Mouse (Mus musculus) midbrain, postnatal 0 days (tissue): ENCODE results near the gene Sorcs1. TPM values are rescaled to one million over a fixed set of nuclear protein-coding genes. Genes with fewer than 3 reads are reported as not detected.

Experiments
- ATAC-seq: fragments of 200-750 bp; cut with Nextera tagmentation; 2 replicates; pipeline ENCODE4 v1.8.0; 2017; ENCODE audit warnings: moderate number of reproducible peaks, mild to moderate bottlenecking, moderate TSS enrichment, moderate library complexity; ENCODE audit not compliant: low FRiP score
- DNase-seq: peaks from one replicate; pipeline ENCODE4 v3.0.0-alpha.2; 2015; ENCODE audit warnings: low spot score
- H3K27ac ChIP-seq: fragments of 300-500 bp; sonication (generic); 2 replicates; pipeline ENCODE4 v1.5.1; 2014; ENCODE audit warnings: low read depth, mild to moderate bottlenecking, low read length, mixed read lengths
- H3K27me3 ChIP-seq: fragments of 300-500 bp; sonication (generic); 2 replicates; pipeline ENCODE4 v1.6.1; 2014; ENCODE audit warnings: low read length, control low read depth, mixed read lengths; ENCODE audit not compliant: insufficient read depth
- H3K36me3 ChIP-seq: fragments of 300-500 bp; sonication (generic); 2 replicates; pipeline ENCODE4 v1.6.1; 2014; ENCODE audit warnings: low read length, control low read depth, mixed read lengths; ENCODE audit not compliant: insufficient read depth
- H3K4me1 ChIP-seq: fragments of 300-500 bp; sonication (generic); 2 replicates; pipeline ENCODE4 v1.6.1; 2014; ENCODE audit warnings: mild to moderate bottlenecking, control low read depth, antibody characterized with exemption, low read length, mixed read lengths; ENCODE audit not compliant: insufficient read depth
- H3K4me2 ChIP-seq: fragments of 300-500 bp; sonication (generic); 2 replicates; pipeline ENCODE4 v1.6.1; 2014; ENCODE audit warnings: low read depth, mild to moderate bottlenecking, low read length, mixed read lengths; ENCODE audit not compliant: poor library complexity, severe bottlenecking
- H3K4me3 ChIP-seq: fragments of 300-500 bp; sonication (generic); 2 replicates; pipeline ENCODE4 v1.5.1; 2014; ENCODE audit warnings: low read depth, mild to moderate bottlenecking, low read length, moderate library complexity
- H3K9ac ChIP-seq: fragments of 300-500 bp; sonication (generic); replicated peaks from 2 replicates; pipeline ENCODE4 v1.6.1; 2014; ENCODE audit warnings: mild to moderate bottlenecking, low read length, moderate library complexity, mixed read lengths; ENCODE audit not compliant: poor library complexity, severe bottlenecking
- H3K9me3 ChIP-seq: fragments of 300-500 bp; sonication (generic); 2 replicates; pipeline ENCODE4 v1.6.1; 2016; ENCODE audit warnings: low read length, control low read depth
- CTCF ChIP-seq: IDR thresholded peaks from 2 replicates; pipeline ENCODE4 v1.5.1; 2016; ENCODE audit warnings: antibody characterized with exemption, mild to moderate bottlenecking
- WGBS: fragments of 180-500 bp; shearing (Covaris S2); extraction: QIAGEN DNeasy Blood & Tissue Kit; methylation state at CpG from one replicate; pipeline ENCODE4 v1.1.7; 2014; 5-methylcytosine and 5-hydroxymethylcytosine counted together
- polyA plus RNA-seq: library from polyadenylated mRNA; unstranded; fragments of >200 nt; fragmentation: Nextera tagmentation; extraction: Ambion mirVana; gene quantifications from 2 replicates; pipeline ENCODE4 v1.2.1, GENCODE M21; 2015
- total RNA-seq: library from RNA; depleted of rRNA; stranded (reverse); fragments of >200 nt; gene quantifications from 2 replicates; pipeline ENCODE4 v1.2.3, GENCODE M21; 2014

Sorcs1 gene
- total and polyA plus RNA-seq, 2 experiments from 2014 or later, result 15.0 to 29.2 TPM

DNA sequence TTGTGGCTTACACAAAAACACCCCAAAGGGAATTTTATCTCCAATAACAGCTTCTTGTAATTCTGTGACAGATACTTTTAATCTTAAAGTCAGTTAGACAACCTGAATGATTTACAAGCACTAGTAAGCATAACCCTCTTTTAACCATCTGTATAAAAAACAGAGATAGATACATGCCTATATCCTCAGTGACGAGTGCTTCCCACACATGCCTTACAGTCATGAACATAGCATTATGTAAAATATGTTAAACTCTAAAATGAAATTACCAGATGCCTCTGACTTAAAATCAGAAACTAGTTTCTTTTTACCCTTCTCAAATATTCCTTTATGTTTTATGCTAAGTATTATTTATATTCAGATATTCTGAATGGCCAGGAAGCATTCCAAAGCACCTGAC is 175.6 kb downstream of the Sorcs1 start:
- Histone ChIP-seq H3K36me3 (no peaks in the 10 kb centered on the region), H3K4me2 (no peak overlapping the region), H3K27ac (no peak overlapping the region), H3K9me3 (no peaks in the 10 kb centered on the region), H3K9ac (no peak overlapping the region), H3K27me3 (no peaks in the 10 kb centered on the region), H3K4me3 (no peak overlapping the region), H3K4me1 (no peaks in the 10 kb centered on the region)
- no peak for TF ChIP-seq CTCF
- DNase-seq (no peak), ATAC-seq (no peak)
- 79% methylated on average over 1 of the region's 1 CpGs for WGBS

DNA sequence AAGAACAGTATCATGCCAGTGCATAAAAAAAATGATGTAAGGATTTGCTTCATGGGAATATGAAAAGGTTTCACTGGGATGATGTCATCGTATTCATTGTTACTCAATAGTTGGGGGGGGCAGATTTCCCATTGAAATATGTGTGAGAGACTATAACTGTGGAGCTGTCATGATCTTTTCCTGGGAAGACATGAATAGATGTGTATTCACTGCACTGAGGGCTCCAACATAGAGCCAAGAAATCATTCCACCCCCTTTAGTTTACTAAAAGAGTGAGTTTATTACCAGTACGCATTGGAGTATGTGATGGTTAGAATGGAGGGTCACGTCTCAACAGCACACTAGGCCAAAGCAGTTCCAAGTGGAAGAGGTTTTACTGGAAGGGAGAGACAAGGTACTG is 187.3 kb downstream of the Sorcs1 start:
- Histone ChIP-seq H3K36me3 (no peaks in the 10 kb centered on the region), H3K4me1 (no peaks in the 10 kb centered on the region), H3K4me3 (no peak overlapping the region), H3K9me3 (no peaks in the 10 kb centered on the region), H3K9ac (no peak overlapping the region), H3K4me2 (no peak overlapping the region), H3K27ac (no peak overlapping the region), H3K27me3 (no peaks in the 10 kb centered on the region)
- WGBS, result 98% methylated on average over 3 of the region's 3 CpGs
- DNase-seq (peak; percentile 17), ATAC-seq (peak; percentile 41; the same call in 1 of the 2 replicates)
- TF ChIP-seq CTCF, result no peak

DNA sequence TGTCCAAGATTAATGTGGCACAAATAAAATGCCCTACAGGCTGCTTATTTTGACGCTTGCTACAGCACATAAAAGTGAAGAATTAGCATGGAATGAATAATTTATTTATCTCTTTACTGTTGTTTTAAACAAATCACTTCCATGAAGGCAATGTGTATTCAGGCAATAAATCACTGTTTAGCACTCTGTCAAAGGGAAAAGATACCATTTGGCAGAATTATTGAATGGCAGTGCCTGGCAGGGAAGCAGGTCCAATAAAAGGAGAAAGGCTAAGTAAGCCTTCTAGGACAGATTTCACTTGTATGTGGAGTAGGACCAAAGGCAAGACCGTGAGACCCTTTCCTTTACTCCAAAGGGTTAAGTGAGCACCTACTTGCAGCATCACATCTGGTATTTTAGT is 187.7 kb downstream of the Sorcs1 start:
- H3K36me3 ChIP-seq, result no peaks in the 10 kb centered on the region
- no peaks in the 10 kb centered on the region for H3K4me1 ChIP-seq
- no peak for TF ChIP-seq CTCF
- WGBS, result 50% methylated on average over 2 of the region's 2 CpGs
- DNase-seq (no peak), ATAC-seq (no peak)
- H3K9me3 ChIP-seq, result no peaks in the 10 kb centered on the region
- no peak overlapping the region for H3K4me2 ChIP-seq
- H3K9ac ChIP-seq, result no peak overlapping the region
- no peaks in the 10 kb centered on the region for H3K27me3 ChIP-seq
- no peak overlapping the region for H3K27ac ChIP-seq
- no peak overlapping the region for H3K4me3 ChIP-seq

DNA sequence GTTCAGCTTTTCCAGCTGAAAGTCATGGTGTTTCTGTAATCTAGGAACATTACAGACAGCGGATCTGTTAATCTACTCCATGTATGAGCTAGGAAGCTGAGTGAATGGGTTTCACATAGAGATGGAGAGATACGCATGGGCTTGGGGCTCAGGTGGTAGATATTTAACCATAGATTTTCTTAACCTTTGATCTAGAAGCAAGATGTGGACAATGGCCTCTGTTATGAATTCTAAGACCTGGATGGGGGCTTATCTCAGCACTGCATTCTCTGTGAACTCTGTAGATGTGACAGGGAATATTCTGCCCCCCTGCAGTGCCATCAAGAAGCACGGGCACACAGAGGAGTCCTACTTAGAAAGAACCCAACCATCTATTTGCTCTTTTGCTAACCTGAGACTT is 188.7 kb downstream of the Sorcs1 start:
- Histone ChIP-seq H3K9me3 (no peaks in the 10 kb centered on the region), H3K4me1 (no peaks in the 10 kb centered on the region), H3K27me3 (no peaks in the 10 kb centered on the region), H3K4me3 (no peak overlapping the region), H3K27ac (no peak overlapping the region), H3K4me2 (no peak overlapping the region), H3K36me3 (no peaks in the 10 kb centered on the region), H3K9ac (no peak overlapping the region)
- DNase-seq (no peak), ATAC-seq (no peak)
- WGBS, result 77% methylated on average over 3 of the region's 3 CpGs
- TF ChIP-seq CTCF, result no peak

DNA sequence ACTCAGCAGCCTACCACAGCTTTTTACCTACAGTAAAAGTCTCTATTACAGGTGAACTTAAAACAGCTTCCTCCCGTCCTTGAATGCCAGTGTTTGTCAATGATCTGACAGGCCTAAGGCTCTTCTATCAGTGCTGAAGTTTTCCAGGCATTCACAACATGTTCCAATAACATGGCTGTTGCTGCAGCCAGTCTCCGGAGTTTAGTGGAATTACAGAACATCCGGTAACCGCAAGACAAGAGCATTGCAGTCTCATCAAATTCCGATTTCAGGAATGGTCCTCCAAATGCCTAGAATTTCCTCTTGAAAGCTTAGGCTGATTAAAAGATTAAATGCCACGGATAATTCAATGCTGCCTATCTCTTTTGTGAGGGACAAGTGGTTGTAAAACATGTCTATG is 190.0 kb downstream of the Sorcs1 start:
- no peak overlapping the region for H3K4me3 ChIP-seq
- H3K4me2 ChIP-seq, result no peak overlapping the region

DNA sequence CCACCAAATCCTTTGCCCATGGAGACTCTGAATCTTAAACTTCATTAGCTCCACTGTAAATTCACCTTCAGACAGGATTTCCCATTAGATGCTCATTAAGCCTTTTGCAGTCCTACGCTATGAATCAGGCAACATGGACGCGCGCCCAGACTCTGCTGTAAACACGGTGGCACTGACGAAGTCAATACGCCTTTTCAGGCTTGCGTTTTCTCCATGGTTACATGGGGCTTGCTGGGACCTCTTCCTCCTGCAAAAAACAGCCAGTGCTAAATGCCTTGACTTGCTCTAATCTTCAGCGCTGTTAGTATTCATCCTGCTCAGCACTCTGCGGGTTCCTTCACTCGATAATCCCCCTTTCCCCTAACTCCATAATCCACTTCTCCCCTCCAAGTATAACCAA is 190.7 kb downstream of the Sorcs1 start:
- Histone ChIP-seq H3K27ac (no peak overlapping the region), H3K4me1 (no peaks in the 10 kb centered on the region), H3K4me3 (peak overlapping the region; percentile 16), H3K4me2 (peak overlapping the region; percentile 43), H3K36me3 (no peaks in the 10 kb centered on the region), H3K9ac (no peak overlapping the region), H3K9me3 (no peaks in the 10 kb centered on the region), H3K27me3 (no peaks in the 10 kb centered on the region)
- TF ChIP-seq CTCF, result no peak
- DNase-seq (peak; percentile 85), ATAC-seq (peak; percentile 52; the same call in 1 of the 2 replicates)
- 4% methylated on average over 11 of the region's 11 CpGs for WGBS

More for the DNA sequence above, 190.0 kb downstream of the Sorcs1 start:
- no peaks in the 10 kb centered on the region for H3K36me3 ChIP-seq
- TF ChIP-seq CTCF, result no peak
- DNase-seq, result no peak
- 19% methylated on average over 6 of the region's 6 CpGs for WGBS
- 0 out of 2 replicates have a peak overlapping the region, but pooled peaks have one; percentile 32 for H3K27ac ChIP-seq
- ATAC-seq, result no peak
- no peaks in the 10 kb centered on the region for H3K27me3 ChIP-seq
- no peak overlapping the region for H3K9ac ChIP-seq
- H3K4me1 ChIP-seq, result no peaks in the 10 kb centered on the region
- no peaks in the 10 kb centered on the region for H3K9me3 ChIP-seq
